ENCODE assay signal across 8 mouse cellular contexts in genomic region chr11:88161651-88162362, GRCm38 (mm10). TPM values are rescaled to one million over a fixed set of nuclear protein-coding genes. Genes with fewer than 3 reads are reported as not detected.
DNase-seq lines count a peak whose midpoint lies in the region; ATAC-seq and TF ChIP-seq lines count a peak whose summit lies in the region.

No protein-coding gene starts in this region.

- peak; percentile 79 for DNase-seq in G1E (ENCODE audit: low spot score)
- peak; percentile 93 for DNase-seq in cerebellum, adult 2 months
- DNase-seq in frontal cortex, postnatal 10 days (ENCODE audit: low spot score in 2 of 2), result peak; percentile 82
- peak; percentile 52 to 74 for DNase-seq in layer of hippocampus, postnatal 25 days (ENCODE audit: extremely low spot score in 1 of 2, low spot score in 1 of 2)
- peak; percentile 97 for DNase-seq in lung, postnatal 10 days
- peak; percentile 72 for DNase-seq in ovary, postnatal 10 days (ENCODE audit: low spot score)
- DNase-seq in thymus, adult 2 months, result peak; percentile 72

- H3K4me2 ChIP-seq in hindbrain, embryonic 12.5 days (replicated peaks), result peak overlapping the region; percentile 70

- no peaks in the 10 kb centered on the region for H3K36me3 ChIP-seq in G1E (replicated peaks)
- no peaks in the 10 kb centered on the region for H3K36me3 ChIP-seq in hindbrain, embryonic 12.5 days
- no peaks in the 10 kb centered on the region for H3K36me3 ChIP-seq in thymus, adult 2 months (ENCODE audit: control insufficient read depth, insufficient read depth, low read length)

- peak overlapping the region; percentile 98 for H3K27ac ChIP-seq in cerebellum, adult 2 months (ENCODE audit: insufficient read depth, low read length)
- peak overlapping the region; percentile 91 for H3K27ac ChIP-seq in hindbrain, embryonic 12.5 days
- no peak overlapping the region for H3K27ac ChIP-seq in thymus, adult 2 months (ENCODE audit: control insufficient read depth, insufficient read depth, low read length)

- TF ChIP-seq CTCF in G1E (IDR thresholded peaks at IDR 0.05; ENCODE audit: low read depth, low read length), result peak; percentile 73
- peak; percentile 91 for TF ChIP-seq CTCF in cerebellum, adult 2 months (IDR thresholded peaks at IDR 0.05; ENCODE audit: borderline replicate concordance, insufficient read depth, low read depth, low read length)
- peak; percentile 83 for TF ChIP-seq CTCF in thymus, adult 2 months (IDR thresholded peaks at IDR 0.05; ENCODE audit: borderline replicate concordance, control insufficient read depth, extremely low read depth, insufficient read depth, low read length, poor library complexity)

- H3K9ac ChIP-seq in hindbrain, embryonic 12.5 days, result peak overlapping the region; percentile 67

- peaks cover 89% of the 10 kb centered on the region for H3K27me3 ChIP-seq in G1E (ENCODE audit: insufficient read depth, low read length)
- H3K27me3 ChIP-seq in cerebellum, adult 2 months (ENCODE audit: control insufficient read depth, insufficient read depth, low read length), result no peaks in the 10 kb centered on the region
- H3K27me3 ChIP-seq in hindbrain, embryonic 12.5 days, result no peaks in the 10 kb centered on the region
- no peaks in the 10 kb centered on the region for H3K27me3 ChIP-seq in thymus, adult 2 months (ENCODE audit: control insufficient read depth, insufficient read depth, low read length)

- ATAC-seq in G1E (ENCODE audit: extremely low read depth, insufficient number of reproducible peaks, low FRiP score, poor library complexity, severe bottlenecking), result peak; percentile 80
- ATAC-seq in hindbrain, embryonic 12.5 days (ENCODE audit: low FRiP score), result peak; percentile 72

- TF ChIP-seq POLR2A in cerebellum, adult 2 months (IDR thresholded peaks at IDR 0.05; ENCODE audit: borderline replicate concordance, insufficient read depth, low read length), result 0 out of 2 replicates have a peak, but pooled peaks have one; percentile 21
- no peak for TF ChIP-seq POLR2A in thymus, adult 2 months (IDR thresholded peaks at IDR 0.05; ENCODE audit: control insufficient read depth, extremely low read depth, insufficient read depth, low read length, poor library complexity)

- WGBS in cerebellum, adult 2 months, result under 1% methylated on average over 14 of the region's 15 CpGs
- under 1% methylated on average over 14 of the region's 15 CpGs for WGBS in hindbrain, embryonic 12.5 days
- under 1% methylated on average over 15 of the region's 15 CpGs for WGBS in thymus, adult 2 months

- H3K4me1 ChIP-seq in G1E (ENCODE audit: insufficient read depth, low read depth, low read length), result peaks cover 63% of the 10 kb centered on the region
- H3K4me1 ChIP-seq in cerebellum, adult 2 months (ENCODE audit: control insufficient read depth, insufficient read depth, low read length), result peaks cover 37% of the 10 kb centered on the region
- H3K4me1 ChIP-seq in hindbrain, embryonic 12.5 days, result peaks cover 65% of the 10 kb centered on the region
- H3K4me1 ChIP-seq in thymus, adult 2 months (replicated peaks; ENCODE audit: control insufficient read depth, insufficient read depth, low read length), result peaks cover 24% of the 10 kb centered on the region

- H3K9me3 ChIP-seq in G1E (replicated peaks), result no peaks in the 10 kb centered on the region
- H3K9me3 ChIP-seq in hindbrain, embryonic 12.5 days (replicated peaks), result no peaks in the 10 kb centered on the region

- peak overlapping the region; percentile 69 for H3K4me3 ChIP-seq in G1E (ENCODE audit: low read depth, low read length)
- H3K4me3 ChIP-seq in cerebellum, adult 2 months (replicated peaks; ENCODE audit: insufficient read depth, low read depth, low read length), result peak overlapping the region; percentile 87
- H3K4me3 ChIP-seq in hindbrain, embryonic 12.5 days, result peak overlapping the region; percentile 30
- peak overlapping the region; percentile 45 for H3K4me3 ChIP-seq in thymus, adult 2 months (ENCODE audit: control insufficient read depth, insufficient read depth, low read length)

RNA-seq across cellular contexts. Expression of gene Mrps23, which starts 42.4 kb away (rescaled TPM):
- 41.2 and 68.7 TPM in 2 replicates for total RNA-seq in G1E (2014; fragmentation: Nextera tagmentation)
- 89.7 and 106 TPM in 2 replicates for total RNA-seq in G1E (2017)
- 238 and 268 TPM in 2 replicates for polyA plus RNA-seq in G1E (2012)
- polyA plus RNA-seq in cerebellum, adult 2 months (2012; rRNA removed), result 90.0 and 90.4 TPM in 2 replicates
- 57.4 and 66.8 TPM in 2 replicates for polyA plus RNA-seq in hindbrain, embryonic 12.5 days (2016; fragmentation: Nextera tagmentation; extraction: Ambion mirVana)
- 10 to 100 TPM; 66.1 to 66.6 TPM for total RNA-seq in layer of hippocampus, postnatal 25 days (2021)
- 41.6 and 47.6 TPM in 2 replicates for polyA plus RNA-seq in thymus, adult 2 months (2012; rRNA removed)

Comparison
In these comparisons a context has a peak if more than half of its experiments do, and no peak if none do; other contexts are left out.
1. H3K4me3 ChIP-seq: peak in every context shown above with its lines; median percentile 87 in cerebellum, adult 2 months; 69 in G1E; 45 in thymus, adult 2 months; 30 in hindbrain, embryonic 12.5 days.